Mouse (Mus musculus): ENCODE data around the gene Grin2c.

DNA sequence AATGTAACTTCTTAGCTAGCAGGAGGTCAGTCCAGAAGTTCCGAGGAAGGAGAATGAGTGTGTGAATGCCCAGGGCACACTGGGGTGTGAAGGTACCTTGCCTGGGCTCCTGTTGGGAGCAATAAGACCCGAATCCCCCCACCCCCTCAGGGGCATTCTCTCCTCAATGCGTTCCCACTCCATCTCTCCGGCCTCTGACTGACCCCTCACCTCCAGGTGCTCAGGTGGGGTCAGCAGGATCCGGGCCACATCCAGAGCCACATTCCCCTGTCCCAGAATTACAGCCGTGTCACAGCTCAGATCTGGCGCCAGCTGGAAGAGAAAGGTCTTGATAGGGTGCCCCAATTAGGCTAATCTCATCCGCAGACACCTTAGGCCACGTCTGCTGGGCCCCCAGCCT, 4.0 kb upstream of the Grin2c start:
- TF ChIP-seq POLR2A (IDR thresholded peaks at IDR 0.05; ENCODE audit: insufficient read depth, low read depth, low read length) (no peak), CTCF (IDR thresholded peaks at IDR 0.05; ENCODE audit: insufficient read depth, low read depth, low read length) (no peak)
